In the genomic region with DNA sequence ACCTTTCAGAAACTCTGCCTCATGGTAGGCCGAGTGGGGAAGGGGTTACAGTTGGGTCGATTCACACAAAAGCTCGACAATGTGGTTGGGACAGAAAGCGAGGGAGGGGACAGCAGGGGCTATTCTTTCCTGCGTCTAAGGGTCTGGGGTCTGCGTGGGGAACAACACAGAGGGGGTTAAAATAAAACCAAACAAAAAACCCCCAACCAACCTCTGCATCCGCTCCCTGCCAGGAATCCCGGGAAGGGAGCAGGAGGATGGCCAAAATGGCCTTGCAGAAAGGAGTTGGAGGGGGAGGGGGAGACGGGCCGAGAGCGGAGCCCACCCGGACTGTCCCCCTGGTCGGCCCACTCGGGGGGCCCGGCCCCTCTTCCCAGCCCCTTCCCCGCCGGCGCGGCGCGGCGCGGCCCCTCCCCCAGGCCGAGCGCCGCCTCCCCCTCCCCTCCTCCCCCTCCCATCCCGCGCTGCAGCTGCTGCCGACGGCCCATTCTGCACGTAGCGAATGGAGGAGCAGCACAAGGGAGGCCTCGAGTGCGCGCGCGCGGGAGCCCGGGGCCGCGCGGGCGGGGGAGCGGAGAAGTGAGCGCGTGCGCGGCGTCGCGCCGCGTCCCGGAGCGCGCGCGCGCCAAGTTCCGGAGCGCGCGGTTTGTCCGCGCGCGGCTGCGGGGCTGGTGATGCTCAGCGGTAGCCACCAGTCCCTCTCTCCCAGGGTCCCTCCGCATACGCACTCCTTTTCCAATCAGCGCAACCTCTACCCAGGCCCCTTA, we compare ENCODE assay signal across 9 mouse cellular contexts. TPM values are rescaled to one million over a fixed set of nuclear protein-coding genes. Genes with fewer than 3 reads are reported as not detected.
DNase-seq lines count a peak whose midpoint lies in the region; ATAC-seq and TF ChIP-seq lines count a peak whose summit lies in the region.
"Had no signal": no experiment of that assay in that cellular context is flagged by ENCODE, and none has a peak within 500 bp of the region (broad histone marks: within the 10 kb centered on the region; RNA-seq: fewer than 3 reads in every experiment).

No protein-coding gene starts in this region.

- peaks cover 13% of the 10 kb centered on the region for H3K27me3 ChIP-seq in embryonic facial prominence, embryonic 15.5 days
- H3K27me3 ChIP-seq in heart, embryonic 14.5 days (ENCODE audit: control insufficient read depth, insufficient read depth, low read length): no peaks in the 10 kb centered on the region; the same call in 1 of the 2 replicates
- H3K27me3 ChIP-seq in liver, embryonic 14.5 days (ENCODE audit: control insufficient read depth, insufficient read depth, low read length): peaks cover 15% of the 10 kb centered on the region
- H3K27me3 ChIP-seq in neural tube, embryonic 12.5 days (replicated peaks): peaks cover 11% of the 10 kb centered on the region

- H3K27ac ChIP-seq in bone marrow macrophage, adult 2 months (ENCODE audit: insufficient read depth, low read depth, low read length): peak overlapping the region; percentile 56
- H3K27ac ChIP-seq in embryonic facial prominence, embryonic 15.5 days (replicated peaks): peak overlapping the region; percentile 90
- peak overlapping the region; percentile 90 to 92 for H3K27ac ChIP-seq in heart, embryonic 14.5 days (replicated peaks in 1 of 2; ENCODE audit: control insufficient read depth in 1 of 2, insufficient read depth in 1 of 2, low read depth in 2 of 2, low read length in 2 of 2)
- peak overlapping the region; percentile 70 for H3K27ac ChIP-seq in liver, embryonic 14.5 days
- peak overlapping the region; percentile 63 for H3K27ac ChIP-seq in neural tube, embryonic 12.5 days

- peak; percentile 70 for ATAC-seq in embryonic facial prominence, embryonic 15.5 days (ENCODE audit: insufficient number of reproducible peaks, low FRiP score, low TSS enrichment, low read depth)
- ATAC-seq in heart, embryonic 14.5 days (ENCODE audit: insufficient number of reproducible peaks, insufficient read depth, low FRiP score, low read depth): peak; percentile 23; the same call in 1 of the 2 replicates
- peak; percentile 82 for ATAC-seq in liver, embryonic 14.5 days (ENCODE audit: insufficient read depth)
- peak; percentile 61 for ATAC-seq in neural tube, embryonic 12.5 days (ENCODE audit: low FRiP score, low read depth)
- ATAC-seq: Patski had no signal

- under 1% methylated on average over 61 of the region's 72 CpGs for WGBS in embryonic facial prominence, embryonic 15.5 days
- WGBS in heart, embryonic 14.5 days: under 1% methylated on average over 53 of the region's 72 CpGs
- WGBS in liver, embryonic 14.5 days (ENCODE audit: insufficient replicate concordance): 2% methylated on average over 60 of the region's 72 CpGs
- whole genome bisulfite sequencing in neural tube, embryonic 12.5 days: under 1% methylated on average over 53 of the region's 72 CpGs

- no peaks in the 10 kb centered on the region for H3K9me3 ChIP-seq in embryonic facial prominence, embryonic 15.5 days (replicated peaks)
- no peaks in the 10 kb centered on the region for H3K9me3 ChIP-seq in heart, embryonic 14.5 days (ENCODE audit: control insufficient read depth, low read length)
- H3K9me3 ChIP-seq in liver, embryonic 14.5 days (ENCODE audit: control insufficient read depth, low read length): no peaks in the 10 kb centered on the region
- H3K9me3 ChIP-seq in neural tube, embryonic 12.5 days: no peaks in the 10 kb centered on the region

- peak overlapping the region; percentile 48 for H3K9ac ChIP-seq in embryonic facial prominence, embryonic 15.5 days
- H3K9ac ChIP-seq in heart, embryonic 14.5 days (ENCODE audit: low read length): peak overlapping the region; percentile 89
- peak overlapping the region; percentile 67 for H3K9ac ChIP-seq in liver, embryonic 14.5 days (replicated peaks)
- H3K9ac ChIP-seq in neural tube, embryonic 12.5 days: peak overlapping the region; percentile 72

- no peak for TF ChIP-seq EP300 in liver, embryonic 14.5 days (IDR thresholded peaks at IDR 0.05; ENCODE audit: low read depth)

- DNase-seq in 416B (ENCODE audit: low read depth): peak; percentile 80
- DNase-seq in kidney, postnatal 14 days: peak; percentile 91
- peak; percentile 73 to 83 (median 73) for DNase-seq in liver, embryonic 14.5 days (ENCODE audit: low read depth in 3 of 3, low spot score in 3 of 3)
- DNase-seq in testis, postnatal 14 days (ENCODE audit: low spot score): peak; percentile 85

- TF ChIP-seq POLR2A in bone marrow macrophage, adult 2 months (IDR thresholded peaks at IDR 0.05; ENCODE audit: borderline replicate concordance, low read depth, low read length): no peak

- H3K4me3 ChIP-seq in bone marrow macrophage, adult 2 months (ENCODE audit: insufficient read depth, low read length): peak overlapping the region; percentile 60
- peak overlapping the region; percentile 51 for H3K4me3 ChIP-seq in embryonic facial prominence, embryonic 15.5 days (replicated peaks)
- peak overlapping the region; percentile 46 to 55 for H3K4me3 ChIP-seq in heart, embryonic 14.5 days (ENCODE audit: control insufficient read depth in 1 of 2, insufficient read depth in 1 of 2, low read depth in 1 of 2, low read length in 2 of 2)
- H3K4me3 ChIP-seq in liver, embryonic 14.5 days (ENCODE audit: insufficient read depth in 1 of 2, low read depth in 2 of 2, low read length in 2 of 2): peak overlapping the region; percentile 64 to 72
- peak overlapping the region; percentile 37 for H3K4me3 ChIP-seq in neural tube, embryonic 12.5 days

- H3K4me1 ChIP-seq in bone marrow macrophage, adult 2 months (ENCODE audit: control insufficient read depth, insufficient read depth, low read length): peaks cover 28% of the 10 kb centered on the region
- peaks cover 44% of the 10 kb centered on the region for H3K4me1 ChIP-seq in embryonic facial prominence, embryonic 15.5 days
- H3K4me1 ChIP-seq in heart, embryonic 14.5 days (ENCODE audit: control insufficient read depth in 2 of 2, insufficient read depth in 2 of 2, low read length in 2 of 2): peaks cover 36 to 40% of the 10 kb centered on the region in 2 experiments
- peaks cover 18 to 31% of the 10 kb centered on the region in 2 experiments for H3K4me1 ChIP-seq in liver, embryonic 14.5 days (replicated peaks; ENCODE audit: control insufficient read depth in 2 of 2, insufficient read depth in 2 of 2, low read length in 1 of 2)
- H3K4me1 ChIP-seq in neural tube, embryonic 12.5 days: peaks cover 34% of the 10 kb centered on the region

- peak overlapping the region; percentile 66 for H3K4me2 ChIP-seq in embryonic facial prominence, embryonic 15.5 days (replicated peaks)
- H3K4me2 ChIP-seq in heart, embryonic 14.5 days (ENCODE audit: low read length): peak overlapping the region; percentile 87
- H3K4me2 ChIP-seq in liver, embryonic 14.5 days (ENCODE audit: low read depth): peak overlapping the region; percentile 70
- peak overlapping the region; percentile 70 for H3K4me2 ChIP-seq in neural tube, embryonic 12.5 days (replicated peaks)

- no peak for TF ChIP-seq CTCF in bone marrow macrophage, adult 2 months (IDR thresholded peaks at IDR 0.05; ENCODE audit: low read depth, low read length)
- TF ChIP-seq CTCF in liver, embryonic 14.5 days (IDR thresholded peaks at IDR 0.05; ENCODE audit: low read depth): no peak

- H3K36me3 ChIP-seq in embryonic facial prominence, embryonic 15.5 days: no peaks in the 10 kb centered on the region
- H3K36me3 ChIP-seq in heart, embryonic 14.5 days (ENCODE audit: control insufficient read depth, insufficient read depth, low read length): no peaks in the 10 kb centered on the region
- H3K36me3 ChIP-seq in liver, embryonic 14.5 days (replicated peaks; ENCODE audit: control insufficient read depth, insufficient read depth, low read depth): no peaks in the 10 kb centered on the region
- H3K36me3 ChIP-seq in neural tube, embryonic 12.5 days: no peaks in the 10 kb centered on the region

RNA-seq across cellular contexts. Expression of gene 1600014C23Rik, which starts 2.9 kb away (rescaled TPM):
- polyA plus RNA-seq in bone marrow macrophage, adult 2 months (2012; ENCODE audit: insufficient read depth, insufficient read length, missing spikeins): not detected in 2 replicates
- polyA plus RNA-seq in embryonic facial prominence, embryonic 15.5 days (2015; fragmentation: Nextera tagmentation; extraction: Ambion mirVana): 0.49 TPM in 1 of 2 replicates, not detected in the other
- polyA plus RNA-seq in heart, embryonic 14.5 days (2014; fragmentation: Nextera tagmentation; extraction: Ambion mirVana): 0.73 and 1.0 TPM in 2 replicates
- polyA plus RNA-seq in liver, embryonic 14.5 days (2012; rRNA removed): not detected in 2 replicates
- polyA plus RNA-seq in liver, embryonic 14.5 days (2014; fragmentation: Nextera tagmentation; extraction: Ambion mirVana): not detected in 2 replicates
- polyA plus RNA-seq in neural tube, embryonic 12.5 days (2016; fragmentation: Nextera tagmentation; extraction: Ambion mirVana): not detected in 2 replicates
- polyA plus RNA-seq: Patski had no signal

RNA-seq across cellular contexts. Expression of gene Tmem63b, which starts 49.8 kb away (rescaled TPM):
- 20.0 and 21.2 TPM in 2 replicates for polyA plus RNA-seq in bone marrow macrophage, adult 2 months (2012; ENCODE audit: insufficient read depth, insufficient read length, missing spikeins)
- 45.8 and 52.4 TPM in 2 replicates for polyA plus RNA-seq in embryonic facial prominence, embryonic 15.5 days (2015; fragmentation: Nextera tagmentation; extraction: Ambion mirVana)
- 31.2 and 32.4 TPM in 2 replicates for polyA plus RNA-seq in heart, embryonic 14.5 days (2014; fragmentation: Nextera tagmentation; extraction: Ambion mirVana)
- 10.4 and 11.0 TPM in 2 replicates for polyA plus RNA-seq in liver, embryonic 14.5 days (2012; rRNA removed)
- polyA plus RNA-seq in liver, embryonic 14.5 days (2014; fragmentation: Nextera tagmentation; extraction: Ambion mirVana): 4.1 and 5.4 TPM in 2 replicates
- 106 and 108 TPM in 2 replicates for polyA plus RNA-seq in neural tube, embryonic 12.5 days (2016; fragmentation: Nextera tagmentation; extraction: Ambion mirVana)

RNA-seq across cellular contexts. Expression of gene Mrpl14, which starts 50.4 kb away (rescaled TPM):
- 73.3 and 73.4 TPM in 2 replicates for polyA plus RNA-seq in bone marrow macrophage, adult 2 months (2012; ENCODE audit: insufficient read depth, insufficient read length, missing spikeins)
- 157 and 165 TPM in 2 replicates for polyA plus RNA-seq in embryonic facial prominence, embryonic 15.5 days (2015; fragmentation: Nextera tagmentation; extraction: Ambion mirVana)
- polyA plus RNA-seq in heart, embryonic 14.5 days (2014; fragmentation: Nextera tagmentation; extraction: Ambion mirVana): 148 and 155 TPM in 2 replicates
- polyA plus RNA-seq in liver, embryonic 14.5 days (2012; rRNA removed): 60.8 and 82.6 TPM in 2 replicates
- polyA plus RNA-seq in liver, embryonic 14.5 days (2014; fragmentation: Nextera tagmentation; extraction: Ambion mirVana): 142 and 148 TPM in 2 replicates
- 101 and 102 TPM in 2 replicates for polyA plus RNA-seq in neural tube, embryonic 12.5 days (2016; fragmentation: Nextera tagmentation; extraction: Ambion mirVana)

Comparison
In these comparisons a context has a peak if more than half of its experiments do, and no peak if none do; other contexts are left out.
1. Peak in every context shown above with its lines: DNase-seq, ATAC-seq, H3K4me3 ChIP-seq and H3K27ac ChIP-seq.
2. ATAC-seq: peak in every context shown above with its lines; median percentile 82 in liver, embryonic 14.5 days; 70 in embryonic facial prominence, embryonic 15.5 days; 61 in neural tube, embryonic 12.5 days; 23 in heart, embryonic 14.5 days.